Mouse (Mus musculus): ENCODE data around the gene Plgrkt. TPM values are rescaled to one million over a fixed set of nuclear protein-coding genes. Genes with fewer than 3 reads are reported as not detected.

The Plgrkt gene
- polyA plus RNA-seq, 1 experiment: 65.1 TPM

DNA sequence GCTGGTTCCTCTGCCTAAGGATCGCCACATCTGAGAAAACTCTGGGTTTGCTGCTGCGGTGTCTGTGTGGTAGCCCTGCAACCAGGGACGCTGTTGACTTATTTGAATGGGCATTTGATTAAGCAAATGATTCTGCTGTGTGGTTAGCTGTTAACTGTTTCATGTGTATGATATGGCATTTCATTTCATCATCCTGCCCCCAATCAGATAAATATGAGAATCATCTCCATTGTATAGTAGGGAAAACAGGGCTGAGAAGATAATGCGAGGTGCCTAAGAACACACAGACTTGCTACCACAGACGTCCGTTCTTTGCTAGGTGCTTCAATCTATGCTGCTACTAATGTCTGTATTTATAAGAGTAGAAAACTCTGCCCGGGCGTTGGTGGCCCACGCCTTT lies 17.2 kb upstream of the Plgrkt start:
- H3K27ac ChIP-seq (ENCODE audit: insufficient read depth, low read length): no peak overlapping the region
- H3K4me1 ChIP-seq (ENCODE audit: control insufficient read depth, insufficient read depth, low read length): no peaks in the 10 kb centered on the region
- TF ChIP-seq CTCF (IDR thresholded peaks at IDR 0.05; ENCODE audit: borderline replicate concordance, insufficient read depth, low read length) (no peak), POLR2A (IDR thresholded peaks at IDR 0.05; ENCODE audit: low read depth, low read length) (no peak)
- H3K4me3 ChIP-seq (ENCODE audit: insufficient read depth, low read length): no peak overlapping the region

DNA sequence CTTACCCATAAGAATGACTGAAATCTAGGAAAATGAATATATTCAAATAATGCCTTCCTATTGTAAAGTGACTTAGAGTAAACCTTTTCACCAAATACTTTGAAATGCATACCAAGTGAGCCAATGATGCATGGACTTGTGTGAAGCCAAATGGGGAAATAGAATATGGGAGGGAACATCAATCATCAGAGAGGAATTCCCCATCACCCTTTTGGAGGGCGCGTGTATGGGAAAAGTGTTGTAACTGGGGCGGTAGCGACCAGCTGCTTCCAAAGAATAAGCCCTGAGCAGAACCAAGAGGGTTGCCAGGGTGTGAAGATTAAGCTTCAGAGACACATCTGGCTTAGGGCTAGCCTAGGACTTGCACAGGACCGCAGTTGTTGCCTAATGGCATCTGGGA lies 16.2 kb upstream of the Plgrkt start:
- no peak for TF ChIP-seq CTCF (IDR thresholded peaks at IDR 0.05; ENCODE audit: borderline replicate concordance, insufficient read depth, low read length)
- TF ChIP-seq POLR2A (IDR thresholded peaks at IDR 0.05; ENCODE audit: low read depth, low read length): no peak
- no peaks in the 10 kb centered on the region for H3K4me1 ChIP-seq (ENCODE audit: control insufficient read depth, insufficient read depth, low read length)
- H3K4me3 ChIP-seq (ENCODE audit: insufficient read depth, low read length): no peak overlapping the region
- H3K27ac ChIP-seq (ENCODE audit: insufficient read depth, low read length): no peak overlapping the region

DNA sequence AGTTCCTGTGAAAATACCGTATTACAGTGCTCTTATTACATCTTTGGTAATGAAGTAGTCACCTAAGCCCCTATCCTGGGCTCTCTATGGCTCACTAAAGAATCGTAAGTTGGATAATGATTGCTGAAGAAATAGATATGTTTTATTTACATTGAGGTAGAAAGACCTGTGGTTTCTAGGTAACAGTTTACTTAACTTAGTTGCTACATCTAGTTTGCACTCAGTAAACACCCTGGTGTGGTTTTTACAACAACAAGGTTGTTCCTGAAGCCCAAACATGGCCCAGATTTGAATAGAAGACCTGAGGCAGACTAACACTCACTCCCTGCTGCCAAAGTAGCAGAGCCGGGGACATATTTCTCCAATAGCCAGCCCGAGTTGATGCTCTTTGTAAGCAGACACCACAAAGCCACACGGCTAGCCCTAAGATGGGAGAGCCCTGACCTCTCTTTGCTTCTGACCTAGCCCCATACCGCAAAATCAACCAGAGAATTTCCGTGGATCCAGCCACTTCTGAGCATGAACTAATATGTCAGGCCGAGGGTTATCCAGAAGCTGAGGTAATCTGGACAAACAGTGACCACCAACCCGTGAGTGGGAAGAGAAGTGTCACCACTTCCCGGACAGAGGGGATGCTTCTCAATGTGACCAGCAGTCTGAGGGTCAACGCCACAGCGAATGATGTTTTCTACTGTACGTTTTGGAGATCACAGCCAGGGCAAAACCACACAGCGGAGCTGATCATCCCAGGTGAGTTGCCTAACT lies 12.8 kb upstream of the Plgrkt start:
- Histone ChIP-seq H3K4me1 (ENCODE audit: control insufficient read depth, insufficient read depth, low read length) (no peaks in the 10 kb centered on the region), H3K27ac (ENCODE audit: insufficient read depth, low read length) (no peak overlapping the region), H3K4me3 (ENCODE audit: insufficient read depth, low read length) (no peak overlapping the region)
- TF ChIP-seq CTCF (IDR thresholded peaks at IDR 0.05; ENCODE audit: borderline replicate concordance, insufficient read depth, low read length): no peak
- no peak for TF ChIP-seq POLR2A (IDR thresholded peaks at IDR 0.05; ENCODE audit: low read depth, low read length)

DNA sequence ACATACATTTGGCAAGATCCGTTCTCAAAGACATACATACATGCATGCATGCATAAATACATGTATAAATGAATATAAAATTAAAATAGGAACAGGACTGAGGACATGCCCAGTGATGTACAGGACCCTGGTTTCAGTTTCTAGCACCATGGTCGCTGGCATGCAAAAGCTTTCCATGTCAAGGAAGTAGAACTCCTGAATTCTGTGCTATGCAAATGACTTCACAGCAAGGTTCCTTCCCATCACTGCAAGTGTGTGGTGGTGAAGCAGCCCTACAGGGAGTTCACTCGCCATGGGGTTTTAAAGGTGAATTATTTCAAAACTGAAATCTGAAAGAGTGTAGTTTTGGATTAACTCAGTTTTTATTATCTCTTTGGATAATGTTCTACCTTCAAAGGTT lies 9.2 kb upstream of the Plgrkt start:
- Histone ChIP-seq H3K4me3 (ENCODE audit: insufficient read depth, low read length) (no peak overlapping the region), H3K4me1 (ENCODE audit: control insufficient read depth, insufficient read depth, low read length) (no peaks in the 10 kb centered on the region), H3K27ac (ENCODE audit: insufficient read depth, low read length) (no peak overlapping the region)
- TF ChIP-seq CTCF (IDR thresholded peaks at IDR 0.05; ENCODE audit: borderline replicate concordance, insufficient read depth, low read length) (no peak), POLR2A (IDR thresholded peaks at IDR 0.05; ENCODE audit: low read depth, low read length) (no peak)

DNA sequence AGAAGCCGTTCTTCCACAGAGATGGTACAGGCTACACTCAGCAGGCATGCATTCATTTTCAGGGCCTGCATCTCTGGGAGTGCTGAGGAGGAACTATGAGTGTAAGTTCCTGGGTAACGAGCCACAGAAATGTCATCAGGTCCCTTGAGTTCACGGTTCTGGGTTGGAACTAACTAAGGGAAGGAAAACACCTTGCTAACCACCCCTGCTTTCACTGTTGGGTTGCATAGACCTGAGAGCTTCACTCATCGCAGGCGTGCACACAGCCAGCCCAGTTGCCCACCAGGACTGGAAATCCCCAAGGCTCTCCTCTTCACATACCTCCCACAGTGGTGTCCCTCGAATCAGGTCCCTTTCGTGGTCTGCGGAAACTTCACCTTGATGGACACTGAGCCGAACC lies 7.8 kb upstream of the Plgrkt start:
- H3K4me1 ChIP-seq (ENCODE audit: control insufficient read depth, insufficient read depth, low read length): no peaks in the 10 kb centered on the region
- no peak overlapping the region for H3K27ac ChIP-seq (ENCODE audit: insufficient read depth, low read length)
- no peak for TF ChIP-seq POLR2A (IDR thresholded peaks at IDR 0.05; ENCODE audit: low read depth, low read length)
- no peak for TF ChIP-seq CTCF (IDR thresholded peaks at IDR 0.05; ENCODE audit: borderline replicate concordance, insufficient read depth, low read length)
- H3K4me3 ChIP-seq (ENCODE audit: insufficient read depth, low read length): no peak overlapping the region

DNA sequence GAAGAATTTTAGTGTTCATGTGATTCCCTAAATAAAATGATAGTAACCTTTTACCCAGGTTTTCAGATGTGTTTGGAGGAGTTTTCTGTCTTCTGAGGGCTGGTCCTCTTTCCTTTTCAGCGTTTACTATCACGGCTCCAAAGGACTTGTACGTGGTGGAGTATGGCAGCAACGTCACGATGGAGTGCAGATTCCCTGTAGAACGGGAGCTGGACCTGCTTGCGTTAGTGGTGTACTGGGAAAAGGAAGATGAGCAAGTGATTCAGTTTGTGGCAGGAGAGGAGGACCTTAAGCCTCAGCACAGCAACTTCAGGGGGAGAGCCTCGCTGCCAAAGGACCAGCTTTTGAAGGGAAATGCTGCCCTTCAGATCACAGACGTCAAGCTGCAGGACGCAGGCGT lies 6.2 kb upstream of the Plgrkt start:
- no peak overlapping the region for H3K27ac ChIP-seq (ENCODE audit: insufficient read depth, low read length)
- H3K4me3 ChIP-seq (ENCODE audit: insufficient read depth, low read length): no peak overlapping the region

DNA sequence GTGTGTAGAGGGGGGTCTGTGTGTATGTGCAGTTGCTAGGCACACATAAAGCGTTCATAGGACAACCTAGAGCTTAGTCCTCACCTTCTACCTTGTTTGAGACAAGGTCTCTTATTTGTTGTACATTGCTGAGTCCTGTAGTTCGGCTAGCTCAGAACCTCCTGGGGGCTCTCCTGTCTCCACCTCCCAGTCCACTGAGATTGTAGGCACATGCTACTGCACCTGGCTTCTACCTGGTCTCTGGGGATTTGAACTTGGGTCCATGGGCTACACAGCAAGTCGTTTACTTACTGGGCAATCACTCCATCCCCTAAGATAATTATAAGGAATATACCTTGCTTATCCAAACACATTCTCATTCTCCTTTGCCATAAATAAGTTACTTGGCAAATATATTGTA lies 5.4 kb upstream of the Plgrkt start:
- Histone ChIP-seq H3K4me3 (ENCODE audit: insufficient read depth, low read length) (no peak overlapping the region), H3K27ac (ENCODE audit: insufficient read depth, low read length) (no peak overlapping the region), H3K4me1 (ENCODE audit: control insufficient read depth, insufficient read depth, low read length) (no peaks in the 10 kb centered on the region)
- TF ChIP-seq CTCF (IDR thresholded peaks at IDR 0.05; ENCODE audit: borderline replicate concordance, insufficient read depth, low read length) (no peak), POLR2A (IDR thresholded peaks at IDR 0.05; ENCODE audit: low read depth, low read length) (no peak)

More for the DNA sequence above, 6.2 kb upstream of the Plgrkt start:
- TF ChIP-seq CTCF (IDR thresholded peaks at IDR 0.05; ENCODE audit: borderline replicate concordance, insufficient read depth, low read length): no peak
- no peak for TF ChIP-seq POLR2A (IDR thresholded peaks at IDR 0.05; ENCODE audit: low read depth, low read length)
- H3K4me1 ChIP-seq (ENCODE audit: control insufficient read depth, insufficient read depth, low read length): no peaks in the 10 kb centered on the region

DNA sequence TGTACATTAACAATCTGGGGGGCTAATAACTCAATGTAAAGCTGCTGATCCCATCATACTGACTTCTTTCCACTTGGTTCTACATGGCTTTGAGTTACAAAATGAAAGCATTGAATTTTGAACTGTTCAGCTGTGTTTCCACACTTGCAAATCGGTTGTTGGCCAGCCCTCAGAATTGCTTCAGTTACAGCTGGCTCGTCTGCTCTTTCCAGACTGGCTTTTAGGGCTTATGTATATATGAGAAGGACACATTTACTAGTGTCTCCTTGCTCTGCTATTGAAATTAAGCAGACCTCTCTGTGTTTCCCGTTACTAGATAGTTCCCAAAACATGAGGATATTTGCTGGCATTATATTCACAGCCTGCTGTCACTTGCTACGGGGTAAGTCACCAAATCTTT lies 4.9 kb upstream of the Plgrkt start:
- no peak for TF ChIP-seq CTCF (IDR thresholded peaks at IDR 0.05; ENCODE audit: borderline replicate concordance, insufficient read depth, low read length)
- Histone ChIP-seq H3K4me1 (ENCODE audit: control insufficient read depth, insufficient read depth, low read length) (no peaks in the 10 kb centered on the region), H3K4me3 (ENCODE audit: insufficient read depth, low read length) (no peak overlapping the region), H3K27ac (ENCODE audit: insufficient read depth, low read length) (no peak overlapping the region)

DNA sequence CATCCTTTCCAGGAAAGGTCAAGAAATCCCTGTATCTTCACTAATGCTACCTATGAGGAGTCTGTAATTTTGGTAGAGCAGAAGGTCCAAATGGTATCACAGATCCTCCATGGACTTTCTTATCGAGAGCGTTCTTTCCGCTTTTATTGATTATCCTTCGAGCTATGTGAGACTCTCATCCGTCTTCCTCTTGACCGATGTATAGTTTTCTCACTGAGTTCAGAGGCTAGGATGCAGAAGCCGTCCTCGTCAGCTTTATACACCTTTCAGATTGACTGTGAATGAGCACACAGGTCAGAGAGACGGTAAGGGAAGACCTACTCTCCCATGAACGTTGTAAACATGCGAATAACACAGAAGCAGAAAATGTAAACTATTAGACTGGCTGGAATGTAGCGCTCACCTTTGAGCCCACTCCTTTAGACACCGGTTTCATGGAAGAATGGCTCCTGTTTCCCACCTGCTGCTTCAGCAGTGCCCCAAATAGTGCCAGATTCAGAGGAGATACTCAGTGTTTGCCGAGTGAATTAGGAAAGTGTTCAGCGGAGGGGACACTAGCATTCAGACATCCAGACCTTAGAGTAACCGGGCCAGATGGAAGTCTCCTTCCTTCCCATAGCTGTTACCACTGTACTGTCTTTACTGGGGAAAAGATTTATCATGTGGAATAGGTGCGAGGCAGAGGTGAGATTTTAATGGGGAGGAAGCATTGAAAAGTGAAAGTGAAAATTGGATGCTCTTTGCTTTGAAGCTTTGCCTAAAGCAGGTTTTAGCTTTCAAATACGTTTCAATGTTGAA lies 4.3 kb upstream of the Plgrkt start:
- Histone ChIP-seq H3K4me1 (ENCODE audit: control insufficient read depth, insufficient read depth, low read length) (no peaks in the 10 kb centered on the region; the same call in 1 of the 2 replicates), H3K4me3 (ENCODE audit: insufficient read depth, low read length) (no peak overlapping the region; the same call in 1 of the 2 replicates), H3K27ac (ENCODE audit: insufficient read depth, low read length) (no peak overlapping the region)
- TF ChIP-seq POLR2A (IDR thresholded peaks at IDR 0.05; ENCODE audit: low read depth, low read length) (no peak), CTCF (IDR thresholded peaks at IDR 0.05; ENCODE audit: borderline replicate concordance, insufficient read depth, low read length) (no peak)
